Mouse (Mus musculus) midbrain, embryonic 16.5 days (tissue): ENCODE data around the gene Ggt6. TPM values are rescaled to one million over a fixed set of nuclear protein-coding genes. Genes with fewer than 3 reads are reported as not detected.

Experiments
- ATAC-seq: fragments of 200-750 bp; cut with Nextera tagmentation; 2 replicates; pipeline ENCODE4 v1.8.0; 2017; ENCODE audit warnings: moderate TSS enrichment
- H3K27ac ChIP-seq: fragments of 300-500 bp; sonication (generic); 2 replicates; pipeline ENCODE4 v1.5.1; 2014; ENCODE audit warnings: mild to moderate bottlenecking, low read length, mixed read lengths
- H3K27me3 ChIP-seq: fragments of 300-500 bp; sonication (generic); 2 replicates; pipeline ENCODE4 v1.6.1; 2014; ENCODE audit warnings: low read depth, low read length, mixed read lengths; ENCODE audit not compliant: control insufficient read depth, insufficient read depth
- H3K36me3 ChIP-seq: fragments of 300-500 bp; sonication (generic); 2 replicates; pipeline ENCODE4 v1.6.1; 2014; ENCODE audit warnings: mild to moderate bottlenecking, low read length, moderate library complexity, mixed read lengths; ENCODE audit not compliant: control insufficient read depth, insufficient read depth
- H3K4me1 ChIP-seq: fragments of 300-500 bp; sonication (generic); 2 replicates; pipeline ENCODE4 v1.6.1; 2014; ENCODE audit warnings: mild to moderate bottlenecking, low read length, mixed read lengths; ENCODE audit not compliant: control insufficient read depth, insufficient read depth
- H3K4me2 ChIP-seq: fragments of 300-500 bp; sonication (generic); 2 replicates; pipeline ENCODE4 v1.6.1; 2014; ENCODE audit warnings: mild to moderate bottlenecking, low read length, mixed read lengths
- H3K4me3 ChIP-seq: fragments of 300-500 bp; sonication (generic); 2 replicates; pipeline ENCODE4 v1.5.1; 2014; ENCODE audit warnings: low read depth, mild to moderate bottlenecking, low read length, moderate library complexity, mixed read lengths
- H3K9ac ChIP-seq: fragments of 300-500 bp; sonication (generic); 2 replicates; pipeline ENCODE4 v1.6.1; 2014; ENCODE audit warnings: low read depth, low read length, mixed read lengths
- H3K9me3 ChIP-seq: fragments of 300-500 bp; sonication (generic); replicated peaks from 2 replicates; pipeline ENCODE4 v1.6.1; 2014; ENCODE audit warnings: mild to moderate bottlenecking, low read length, mixed read lengths; ENCODE audit not compliant: control insufficient read depth, poor library complexity, severe bottlenecking
- WGBS: fragments of 180-500 bp; shearing (Covaris S2); extraction: QIAGEN DNeasy Blood & Tissue Kit; methylation state at CpG from one replicate; pipeline ENCODE4 v1.1.7; 2014; 5-methylcytosine and 5-hydroxymethylcytosine counted together
- polyA plus RNA-seq: library from polyadenylated mRNA; unstranded; fragments of >200 nt; fragmentation: Nextera tagmentation; extraction: Ambion mirVana; gene quantifications from 2 replicates; pipeline ENCODE4 v1.2.1, GENCODE M21; 2015

The Ggt6 gene
- not detected in 2 replicates for polyA plus RNA-seq

DNA sequence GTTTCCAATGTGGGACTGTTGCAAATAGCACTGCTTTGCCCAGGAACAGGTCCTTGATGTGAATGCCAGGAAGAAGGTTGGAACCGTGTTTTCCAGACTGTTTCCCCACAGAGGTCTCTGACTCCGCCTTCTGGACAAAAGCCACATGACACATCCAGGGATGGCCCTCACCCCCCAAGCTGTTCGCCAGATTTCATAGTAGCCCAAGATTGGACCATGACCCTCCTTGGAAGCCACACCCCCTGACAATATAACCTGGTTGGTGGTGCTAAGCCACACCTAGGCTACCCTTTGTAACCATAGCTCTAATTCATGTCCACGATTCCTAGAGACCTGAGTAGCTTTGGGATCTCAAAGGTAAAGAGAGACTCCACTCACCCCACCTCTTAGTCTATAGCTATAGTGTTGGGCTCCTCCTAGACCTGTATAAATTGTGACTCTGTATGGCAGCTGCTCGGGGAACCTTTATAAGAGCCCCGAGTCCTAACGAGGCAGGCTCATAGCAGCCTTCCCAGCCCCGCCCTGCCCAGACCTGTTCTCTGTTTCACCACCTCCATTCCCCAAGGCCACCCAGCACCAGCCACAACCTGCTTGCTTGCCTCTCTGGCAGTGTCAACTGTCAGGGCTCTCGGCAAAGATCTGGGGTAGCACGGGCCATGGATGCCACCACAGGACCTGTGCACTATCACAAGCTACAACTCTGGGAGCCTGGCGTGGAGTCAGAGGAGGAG, at the start of gene Ggt6:
Gene Ggt6, plus strand, starts transcription at position 564 of the 731 bp plus-strand sequence.
- Histone ChIP-seq H3K9ac (no peak within 1 kb of the TSS), H3K4me1 (no peaks in the 10 kb centered on the region), H3K27me3 (no peaks in the 10 kb centered on the region), H3K36me3 (no peaks in the 10 kb centered on the region), H3K9me3 (no peaks in the 10 kb centered on the region), H3K4me3 (no peak within 1 kb of the TSS), H3K27ac (no peak within 1 kb of the TSS), H3K4me2 (no peak within 1 kb of the TSS)
- ATAC-seq: no peak
- 76% methylated on average over 11 of the region's 11 CpGs for WGBS

DNA sequence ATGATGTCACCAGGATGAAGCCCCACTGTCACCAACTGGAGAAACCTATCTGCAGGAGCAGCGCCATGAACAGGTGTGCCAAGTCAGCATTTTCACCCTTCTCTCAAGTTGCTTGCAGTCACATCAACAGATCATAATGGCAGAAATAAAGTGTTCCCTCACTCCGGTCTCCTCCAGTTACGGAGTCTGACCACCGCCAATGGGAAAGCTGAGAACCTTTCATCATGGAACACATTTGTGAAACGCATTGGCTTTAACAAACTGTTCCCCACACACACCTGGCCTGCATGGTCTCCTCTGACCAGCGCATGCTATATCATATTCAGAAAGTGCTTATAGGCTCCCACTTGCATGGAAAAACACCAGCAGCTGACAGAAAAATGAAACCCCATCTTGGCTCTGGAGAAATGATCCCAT, 47.2 kb upstream of the Ggt6 start:
- Histone ChIP-seq H3K27ac (no peak overlapping the region), H3K9me3 (no peaks in the 10 kb centered on the region), H3K36me3 (no peaks in the 10 kb centered on the region), H3K9ac (no peak overlapping the region), H3K4me3 (no peak overlapping the region), H3K27me3 (no peaks in the 10 kb centered on the region), H3K4me1 (no peaks in the 10 kb centered on the region), H3K4me2 (no peak overlapping the region)
- 98% methylated on average over 6 of the region's 6 CpGs for WGBS
- ATAC-seq: no peak

DNA sequence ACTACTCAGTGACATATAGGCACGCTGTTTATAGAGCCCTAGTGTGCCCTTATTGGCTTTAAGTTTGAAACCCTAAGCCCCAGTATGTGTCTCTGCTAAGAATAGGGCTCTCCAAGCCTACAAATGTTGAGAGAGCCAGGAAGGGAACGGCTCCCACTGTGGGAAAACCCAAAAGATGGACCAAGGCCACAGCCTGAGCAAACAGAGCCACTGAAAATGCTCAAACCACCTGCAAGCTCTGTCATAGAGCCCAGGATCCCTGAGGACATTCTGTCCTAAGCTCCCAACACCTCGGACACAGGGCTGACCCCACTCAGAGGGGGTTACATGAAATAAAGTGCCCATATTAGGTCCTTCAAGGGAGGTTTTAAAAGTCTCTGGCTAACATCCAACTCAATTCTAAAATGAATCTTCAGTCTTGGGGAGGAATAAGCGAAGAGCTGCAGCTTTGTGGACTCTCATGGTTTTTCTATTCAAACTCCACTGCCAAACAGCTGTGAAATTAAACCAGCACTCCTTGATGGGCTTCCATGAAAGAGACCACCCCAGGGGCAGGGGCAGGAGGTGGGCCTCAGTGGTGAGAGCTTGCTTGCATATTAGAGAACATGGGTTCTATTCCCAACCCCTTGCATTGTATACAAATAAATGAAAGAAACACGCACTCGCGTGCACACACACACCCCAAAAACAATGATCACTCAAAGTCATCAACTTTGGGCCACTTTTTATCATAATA, 45.8 kb upstream of the Ggt6 start:
- H3K4me1 ChIP-seq: no peaks in the 10 kb centered on the region
- no peak overlapping the region for H3K4me3 ChIP-seq
- no peak overlapping the region for H3K27ac ChIP-seq
- ATAC-seq: no peak
- no peak overlapping the region for H3K4me2 ChIP-seq
- H3K9me3 ChIP-seq: no peaks in the 10 kb centered on the region
- H3K9ac ChIP-seq: no peak overlapping the region
- WGBS: 84% methylated on average over 7 of the region's 7 CpGs
- H3K36me3 ChIP-seq: no peaks in the 10 kb centered on the region
- H3K27me3 ChIP-seq: no peaks in the 10 kb centered on the region

DNA sequence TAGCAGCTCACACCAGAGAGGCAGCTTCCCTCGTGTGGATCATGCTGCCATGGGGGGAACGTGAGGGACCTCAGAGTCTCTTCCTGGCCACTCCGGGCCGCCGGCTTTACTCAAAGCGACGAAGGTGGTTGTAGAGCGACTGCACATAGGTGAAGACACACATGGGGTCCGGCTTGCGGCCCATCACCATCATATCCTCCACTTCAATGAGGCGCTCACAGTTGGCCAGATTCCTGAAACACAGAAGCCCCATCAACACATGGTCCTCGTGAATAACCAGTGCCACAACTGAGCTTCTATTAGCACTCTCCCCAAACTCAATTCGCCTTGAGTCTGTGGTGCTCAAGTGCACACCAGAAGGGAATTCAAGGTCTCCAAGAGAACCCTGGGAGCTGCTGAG, 44.1 kb upstream of the Ggt6 start:
- Histone ChIP-seq H3K4me2 (no peak overlapping the region), H3K9ac (no peak overlapping the region), H3K27me3 (no peaks in the 10 kb centered on the region), H3K4me3 (no peak overlapping the region), H3K36me3 (no peaks in the 10 kb centered on the region), H3K4me1 (no peaks in the 10 kb centered on the region), H3K27ac (no peak overlapping the region), H3K9me3 (no peaks in the 10 kb centered on the region)
- no peak for ATAC-seq
- WGBS: 93% methylated on average over 13 of the region's 13 CpGs

DNA sequence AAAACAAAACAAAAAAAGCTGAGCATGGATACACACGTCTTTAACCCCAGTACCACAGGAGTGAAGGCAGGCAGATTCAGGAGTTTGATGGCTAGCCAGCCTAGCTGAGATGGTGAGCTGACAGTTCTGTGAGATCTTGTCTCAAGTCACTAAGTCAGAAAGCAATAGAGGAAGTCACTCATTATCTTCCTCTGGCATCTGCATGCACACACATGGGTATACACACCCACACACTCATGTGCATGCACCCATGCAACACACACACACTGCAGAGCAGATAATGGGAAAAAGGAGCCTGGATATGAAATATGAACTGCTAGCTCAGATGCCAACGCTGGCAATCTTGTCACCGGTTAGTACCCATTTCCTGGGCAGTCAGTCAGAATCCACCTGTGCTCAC, 42.1 kb upstream of the Ggt6 start:
- H3K27ac ChIP-seq: no peak overlapping the region
- H3K4me3 ChIP-seq: no peak overlapping the region
- H3K4me1 ChIP-seq: no peaks in the 10 kb centered on the region
- H3K9me3 ChIP-seq: no peaks in the 10 kb centered on the region
- H3K4me2 ChIP-seq: no peak overlapping the region
- no peaks in the 10 kb centered on the region for H3K36me3 ChIP-seq
- 87% methylated on average over 3 of the region's 3 CpGs for WGBS
- H3K27me3 ChIP-seq: no peaks in the 10 kb centered on the region
- no peak overlapping the region for H3K9ac ChIP-seq
- ATAC-seq: no peak

DNA sequence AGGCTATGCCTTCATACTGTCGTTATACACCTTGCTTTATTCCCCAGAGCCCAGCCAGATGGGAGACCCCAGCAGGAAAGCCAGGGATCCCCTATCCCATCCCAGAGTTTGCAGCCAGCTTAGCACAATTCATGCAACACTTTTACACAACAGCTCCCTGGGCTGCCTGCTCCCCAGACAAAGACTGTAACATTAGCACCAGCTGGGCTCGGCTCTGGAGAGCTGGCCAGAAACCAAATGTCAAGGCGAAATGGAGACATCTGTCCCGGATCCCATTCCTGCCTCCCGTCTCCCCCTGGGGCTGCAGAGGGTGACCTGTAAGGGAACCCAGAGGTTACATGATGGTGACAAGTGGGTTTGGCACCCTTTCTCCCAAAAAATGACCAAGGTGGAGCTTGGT, 41.7 kb upstream of the Ggt6 start:
- Histone ChIP-seq H3K36me3 (no peaks in the 10 kb centered on the region), H3K27ac (no peak overlapping the region), H3K9me3 (no peaks in the 10 kb centered on the region), H3K4me2 (no peak overlapping the region), H3K27me3 (no peaks in the 10 kb centered on the region), H3K4me3 (no peak overlapping the region), H3K9ac (no peak overlapping the region), H3K4me1 (no peaks in the 10 kb centered on the region)
- 34% methylated on average over 5 of the region's 5 CpGs for whole genome bisulfite sequencing
- ATAC-seq: no peak

DNA sequence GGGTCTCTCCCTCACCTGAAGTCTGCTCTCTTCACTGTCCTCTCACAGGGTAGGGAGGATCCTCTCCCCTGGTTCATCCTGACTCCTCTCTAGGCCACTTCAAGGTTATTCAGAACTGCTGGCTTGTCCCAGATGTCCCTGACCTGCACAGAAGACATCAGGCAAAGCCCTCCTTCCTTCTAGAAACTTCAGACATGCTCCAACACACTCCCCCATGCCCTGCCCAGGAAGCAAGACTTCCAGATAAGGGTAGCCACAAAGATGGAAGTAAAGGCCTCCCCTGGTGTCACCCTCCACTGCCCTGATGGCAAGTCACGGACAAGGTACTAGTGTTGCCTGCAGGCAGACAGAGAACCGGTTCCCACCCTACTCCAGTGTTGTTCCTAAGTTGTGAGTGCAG, 40.6 kb upstream of the Ggt6 start:
- 55% methylated on average over 2 of the region's 2 CpGs for WGBS
- H3K4me1 ChIP-seq: no peaks in the 10 kb centered on the region
- ATAC-seq: no peak
- no peak overlapping the region for H3K4me3 ChIP-seq
- H3K36me3 ChIP-seq: no peaks in the 10 kb centered on the region
- no peak overlapping the region for H3K27ac ChIP-seq
- H3K27me3 ChIP-seq: no peaks in the 10 kb centered on the region
- H3K4me2 ChIP-seq: no peak overlapping the region
- no peaks in the 10 kb centered on the region for H3K9me3 ChIP-seq
- no peak overlapping the region for H3K9ac ChIP-seq

DNA sequence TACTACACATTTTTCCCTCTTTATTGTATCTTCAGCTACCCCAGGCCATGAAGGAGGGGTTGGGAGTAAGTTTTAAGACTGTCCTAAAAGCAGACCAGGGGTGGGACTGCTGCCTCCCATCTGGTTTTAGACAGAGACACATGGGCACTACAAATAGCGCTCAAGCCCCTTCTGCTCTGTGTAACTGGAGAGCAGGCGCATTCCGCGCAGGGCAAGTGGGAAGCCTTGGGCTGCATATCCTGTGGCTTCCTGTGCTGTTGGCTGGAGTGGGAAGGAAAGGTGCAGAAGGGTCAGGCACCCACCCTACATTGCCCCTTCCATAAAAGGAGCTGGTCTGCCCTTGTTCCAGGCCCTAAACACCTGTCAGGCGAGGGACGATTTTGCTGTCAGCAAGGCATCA, 39.7 kb upstream of the Ggt6 start:
- no peak overlapping the region for H3K4me2 ChIP-seq
- ATAC-seq: no peak
- no peaks in the 10 kb centered on the region for H3K9me3 ChIP-seq
- H3K9ac ChIP-seq: no peak overlapping the region
- no peak overlapping the region for H3K4me3 ChIP-seq
- H3K4me1 ChIP-seq: no peaks in the 10 kb centered on the region
- H3K27me3 ChIP-seq: no peaks in the 10 kb centered on the region
- 86% methylated on average over 6 of the region's 6 CpGs for WGBS
- H3K36me3 ChIP-seq: no peaks in the 10 kb centered on the region
- no peak overlapping the region for H3K27ac ChIP-seq

DNA sequence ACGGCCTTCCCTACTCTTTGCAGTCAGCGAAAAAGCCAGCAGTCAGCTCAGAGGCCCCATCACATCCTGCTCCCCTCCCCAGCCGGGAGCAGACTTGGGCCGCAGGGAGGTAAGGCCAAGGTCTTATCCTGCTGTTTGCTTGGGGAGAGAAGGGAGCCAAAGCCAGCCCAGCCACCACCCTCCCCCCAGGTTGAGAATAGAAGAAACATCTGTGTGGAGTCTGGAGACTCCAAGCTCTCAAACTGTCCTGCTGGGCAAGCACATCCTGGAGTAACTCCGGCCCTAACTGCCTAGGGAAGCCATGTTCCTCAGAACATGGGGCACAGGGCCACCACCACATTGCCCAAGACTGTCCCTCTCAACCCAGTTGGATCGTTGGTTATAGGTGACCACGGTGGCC, 38.7 kb upstream of the Ggt6 start:
- 91% methylated on average over 7 of the region's 7 CpGs for WGBS
- Histone ChIP-seq H3K27ac (no peak overlapping the region), H3K4me3 (no peak overlapping the region), H3K4me2 (no peak overlapping the region), H3K36me3 (no peaks in the 10 kb centered on the region), H3K9me3 (no peaks in the 10 kb centered on the region), H3K4me1 (no peaks in the 10 kb centered on the region), H3K27me3 (no peaks in the 10 kb centered on the region), H3K9ac (no peak overlapping the region)
- no peak for ATAC-seq
